Mouse (Mus musculus) C2C12 (cell line): ENCODE data around the gene Sptbn1. TPM values are rescaled to one million over a fixed set of nuclear protein-coding genes. Genes with fewer than 3 reads are reported as not detected.

Experiments used
- H3K27me3 ChIP-seq: one replicate; pipeline ENCODE4 v1.6.1; 2011; ENCODE audit not compliant: control insufficient read depth, insufficient read depth, insufficient read length
- H3K36me3 ChIP-seq: one replicate; pipeline ENCODE4 v1.6.1; 2011; ENCODE audit not compliant: control insufficient read depth, insufficient read depth
- H3K4me3 ChIP-seq: one replicate; pipeline ENCODE4 v1.5.1; 2011; ENCODE audit warnings: mild to moderate bottlenecking, control low read depth; ENCODE audit not compliant: poor library complexity, insufficient read depth, severe bottlenecking
- H3K79me2 ChIP-seq: one replicate; pipeline ENCODE4 v1.6.1; 2011; ENCODE audit not compliant: control insufficient read depth, insufficient read depth
- H3K79me3 ChIP-seq: one replicate; pipeline ENCODE4 v1.6.1; 2011; ENCODE audit warnings: low read depth, control low read depth
- H3ac ChIP-seq: one replicate; pipeline ENCODE3; 2011; ENCODE audit warnings: low read depth; ENCODE audit not compliant: control insufficient read depth, insufficient read length
- CEBPB ChIP-seq: IDR thresholded peaks from one replicate; pipeline ENCODE4 v1.6.1; 2011; ENCODE audit warnings: low read depth, mild to moderate bottlenecking, control low read depth, moderate library complexity
- CTCF ChIP-seq: IDR thresholded peaks from one replicate; pipeline ENCODE4 v1.5.1; 2011; ENCODE audit not compliant: control insufficient read depth, insufficient read depth, insufficient read length
- FOSL1 ChIP-seq: IDR thresholded peaks from one replicate; pipeline ENCODE4 v1.8.0; 2011; ENCODE audit warnings: mild to moderate bottlenecking, low read length; ENCODE audit not compliant: poor library complexity, insufficient read depth, severe bottlenecking
- MAX ChIP-seq: IDR thresholded peaks from one replicate; pipeline ENCODE4 v1.6.1; 2011; ENCODE audit warnings: mild to moderate bottlenecking, control low read depth
- MYOD1 ChIP-seq: IDR thresholded peaks from one replicate; pipeline ENCODE4 v1.6.1; 2011; ENCODE audit warnings: low read depth; ENCODE audit not compliant: control insufficient read depth, insufficient read length
- MYOG ChIP-seq: IDR thresholded peaks from one replicate; pipeline ENCODE4 v1.6.1; 2011; ENCODE audit not compliant: control insufficient read depth, insufficient read length; ENCODE audit errors: extremely low read depth
- USF1 ChIP-seq: IDR thresholded peaks from one replicate; pipeline ENCODE4 v1.6.1; 2011; ENCODE audit warnings: low read depth, mild to moderate bottlenecking, control low read depth, moderate library complexity
- polyA plus RNA-seq: library from polyadenylated mRNA; unstranded; fragments of >200 nt; fragmentation: generic; extraction: Trizol; gene quantifications from one replicate; pipeline ENCODE4 v1.2.1, GENCODE M21; 2012; ENCODE audit warnings: missing spikeins

The Sptbn1 gene
- polyA plus RNA-seq, 1 experiment, result 50.2 TPM

DNA sequence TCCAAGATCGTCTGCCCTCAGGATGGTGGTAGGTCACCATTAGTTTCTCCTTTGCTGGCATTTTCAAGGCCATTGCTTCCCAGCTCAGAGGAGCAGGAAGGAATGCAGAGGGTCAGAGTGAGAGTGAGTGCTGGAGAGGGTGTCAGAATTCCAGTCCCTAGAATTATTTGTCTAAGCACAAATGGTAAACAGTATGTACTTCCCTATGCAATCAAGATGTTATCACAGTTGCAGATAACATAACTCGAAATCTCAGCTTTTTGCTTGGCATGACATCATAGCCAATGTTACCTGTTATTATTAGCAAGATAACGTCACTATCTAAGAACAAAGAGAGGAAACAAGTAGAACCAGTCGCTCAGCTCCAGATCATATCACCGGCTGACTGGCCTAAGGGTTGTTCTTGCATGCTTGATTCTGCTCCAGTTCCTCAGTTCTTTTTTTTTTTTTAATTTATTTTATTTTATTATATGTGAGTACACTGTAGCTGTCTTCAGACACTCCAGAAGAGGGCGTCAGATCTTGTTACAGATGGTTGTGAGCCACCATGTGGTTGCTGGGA lies 172.7 kb downstream of the Sptbn1 start:
- Histone ChIP-seq H3K4me3 (no peak overlapping the region), H3K79me2 (no peaks in the 10 kb centered on the region), H3K36me3 (peaks cover 30% of the 10 kb centered on the region), H3K79me3 (no peaks in the 10 kb centered on the region), H3ac (no peak overlapping the region), H3K27me3 (no peaks in the 10 kb centered on the region)
- TF ChIP-seq CTCF (no peak), MYOG (no peak), FOSL1 (no peak), CEBPB (no peak), MAX (no peak), MYOD1 (no peak), USF1 (no peak)

DNA sequence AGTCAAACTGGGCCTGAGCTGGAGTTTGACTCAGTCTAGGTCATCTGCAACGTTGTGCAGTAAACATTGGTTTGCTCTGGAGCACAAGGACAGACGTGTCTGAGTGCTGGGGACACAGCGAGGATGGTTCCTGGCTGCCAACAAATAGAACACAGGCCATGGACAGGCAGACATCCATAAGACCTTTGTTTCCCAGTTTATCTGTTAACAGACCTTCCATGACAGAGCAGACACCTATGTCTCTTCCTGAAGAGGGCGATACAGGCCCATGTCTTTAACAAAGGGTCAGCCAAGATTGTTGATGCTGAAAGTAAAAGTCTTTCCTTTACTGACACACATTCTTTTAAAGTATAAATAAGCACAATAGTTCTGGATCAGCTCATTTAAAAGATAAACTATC lies 176.1 kb downstream of the Sptbn1 start:
- Histone ChIP-seq H3K4me3 (no peak overlapping the region), H3K27me3 (no peaks in the 10 kb centered on the region), H3K79me3 (no peaks in the 10 kb centered on the region), H3K79me2 (no peaks in the 10 kb centered on the region), H3K36me3 (peaks cover under 1% of the 10 kb centered on the region), H3ac (no peak overlapping the region)
- TF ChIP-seq CEBPB (no peak), MYOD1 (no peak), CTCF (no peak), MAX (no peak), FOSL1 (no peak), MYOG (no peak), USF1 (no peak)

DNA sequence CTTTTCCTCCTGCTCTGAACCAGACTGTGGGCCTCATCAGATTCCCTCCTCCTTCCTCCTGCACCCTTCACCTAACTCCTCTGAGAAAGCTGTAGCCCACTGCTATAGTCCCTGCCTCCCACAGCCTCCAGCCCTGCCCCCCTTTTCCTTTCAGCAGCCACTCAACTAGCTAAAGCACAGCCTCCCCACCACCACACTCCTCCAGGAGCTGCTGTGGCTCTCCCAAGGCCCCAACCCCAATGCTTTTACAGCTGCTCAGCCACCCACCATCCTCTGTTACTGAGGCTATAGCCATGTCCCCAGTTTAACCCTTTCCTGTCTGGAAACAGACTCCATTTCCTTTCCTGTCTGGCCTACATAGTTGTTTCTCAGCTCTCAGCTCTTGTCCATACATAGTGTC lies 182.9 kb downstream of the Sptbn1 start:
- TF ChIP-seq CEBPB (no peak), USF1 (no peak), MYOD1 (no peak), MYOG (no peak), CTCF (no peak), FOSL1 (no peak), MAX (no peak)
- H3K36me3 ChIP-seq, result no peaks in the 10 kb centered on the region
- no peaks in the 10 kb centered on the region for H3K79me2 ChIP-seq
- H3K79me3 ChIP-seq, result no peaks in the 10 kb centered on the region
- no peak overlapping the region for H3K4me3 ChIP-seq
- H3K27me3 ChIP-seq, result no peaks in the 10 kb centered on the region
- no peak overlapping the region for H3ac ChIP-seq

DNA sequence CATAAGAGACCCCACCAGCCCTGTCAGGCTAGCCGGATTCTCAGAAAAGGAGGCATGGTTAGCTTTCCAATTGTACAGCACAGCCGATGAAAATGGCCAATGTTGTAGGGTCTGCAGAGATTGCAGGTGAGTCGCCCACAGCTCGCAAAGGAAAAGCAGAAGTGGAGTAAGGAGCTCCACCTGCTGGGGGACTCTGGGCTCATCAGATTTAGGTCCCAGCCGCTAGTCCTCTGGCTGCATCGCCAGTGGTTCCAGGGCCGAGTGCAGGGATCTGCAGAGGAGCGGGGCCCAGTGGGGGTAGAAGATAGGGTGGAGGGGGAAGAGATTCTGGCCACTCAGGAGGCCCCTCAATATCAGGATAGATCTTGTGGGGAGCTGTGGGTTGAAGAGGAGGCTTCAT lies 210.7 kb downstream of the Sptbn1 start:
- TF ChIP-seq CEBPB, result no peak
- TF ChIP-seq MAX, result no peak
- no peak for TF ChIP-seq CTCF
- no peak for TF ChIP-seq MYOD1
- TF ChIP-seq USF1, result no peak
- no peak for TF ChIP-seq FOSL1
- no peak for TF ChIP-seq MYOG

More for the DNA sequence above, 210.7 kb downstream of the Sptbn1 start:
- no peaks in the 10 kb centered on the region for H3K36me3 ChIP-seq
- H3K79me3 ChIP-seq, result no peaks in the 10 kb centered on the region
- H3K4me3 ChIP-seq, result no peak overlapping the region
- H3K27me3 ChIP-seq, result peaks cover 3% of the 10 kb centered on the region
- H3ac ChIP-seq, result no peak overlapping the region
- H3K79me2 ChIP-seq, result no peaks in the 10 kb centered on the region

Other genes starting within 250 kb of the Sptbn1 start
- gene Eml6, start 242.1 kb downstream of the Sptbn1 start, polyA plus RNA-seq, result 0.19 TPM
- not detected for gene 4930505A04Rik, start 203.7 kb upstream of the Sptbn1 start, polyA plus RNA-seq